Mouse (Mus musculus): ENCODE data around the gene Rif1. TPM values are rescaled to one million over a fixed set of nuclear protein-coding genes. Genes with fewer than 3 reads are reported as not detected.

Rif1 gene
- total RNA-seq (2012; rRNA removed), result 223 and 245 TPM in 2 replicates

- TF ChIP-seq HCFC1 (IDR thresholded peaks at IDR 0.05; ENCODE audit: borderline replicate concordance, insufficient read depth, low read length) (peak; percentile 66; the same call in 1 of the 2 replicates), CHD2 (IDR thresholded peaks at IDR 0.05; ENCODE audit: low read depth, low read length) (no peak)
- peak; percentile 75 for DNase-seq (ENCODE audit: low read depth, low spot score)
- H3K4me3 ChIP-seq (ENCODE audit: insufficient read depth in 1 of 2, low read depth in 1 of 2, low read length in 2 of 2, poor library complexity in 1 of 2, severe bottlenecking in 1 of 2), result peak within 1 kb of the TSS; percentile 95 to 96
- in situ Hi-C loops (cut with MboI; ENCODE audit: low sequenced_read_pairs in 2 of 2, unreplicated experiment in 2 of 2), result no loop called here
- H3K36me3 ChIP-seq (ENCODE audit: control insufficient read depth, insufficient read depth, low read length, poor library complexity, severe bottlenecking), result peaks cover 6% of the 10 kb centered on the region
- peaks cover 8% of the 10 kb centered on the region in 2 experiments; a peak in 3 of 4 replicates for H3K4me1 ChIP-seq (ENCODE audit: control insufficient read depth in 2 of 2, insufficient read depth in 2 of 2, low read length in 2 of 2, poor library complexity in 1 of 2)
- peak within 1 kb of the TSS; percentile 100 for H3K27ac ChIP-seq (ENCODE audit: insufficient read depth, low read depth, low read length, poor library complexity, severe bottlenecking)
- H3K9me3 ChIP-seq (ENCODE audit: control insufficient read depth, insufficient read depth, low read depth, low read length), result no peaks in the 10 kb centered on the region
- H3K9ac ChIP-seq (ENCODE audit: insufficient read depth, low read depth, low read length, poor library complexity, severe bottlenecking), result peak within 1 kb of the TSS; percentile 99
These were observed at the start of gene Rif1 for GRCm38 (mm10) chr2:52072491-52073140. Gene Rif1 (plus strand): TSS chr2:52072832.

- H3K9ac ChIP-seq (ENCODE audit: insufficient read depth, low read depth, low read length, poor library complexity, severe bottlenecking), result no peak overlapping the region
These were observed 45.6 kb upstream of the Rif1 start for GRCm38 (mm10) chr2:52027061-52027460.

DNA sequence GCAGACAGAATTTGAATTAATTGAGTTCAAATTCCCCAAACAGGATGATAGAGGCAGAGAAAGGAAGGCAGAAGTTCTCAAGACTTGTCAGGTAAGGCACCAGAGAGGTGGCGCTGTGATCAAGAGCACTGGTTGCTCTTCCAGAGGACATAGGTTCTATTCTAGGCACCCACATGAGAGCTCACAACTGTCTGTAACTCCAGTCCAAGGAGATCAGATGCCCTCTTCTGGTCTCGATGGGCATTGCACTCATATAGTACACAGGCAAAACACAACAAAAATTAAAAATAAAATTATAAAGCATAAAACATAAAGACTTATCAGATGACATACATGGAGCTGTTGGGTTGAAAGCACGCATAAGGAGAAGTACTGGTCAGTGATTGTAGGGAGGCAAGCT is 43.2 kb upstream of the Rif1 start:
- in situ Hi-C loops (cut with MboI; ENCODE audit: low sequenced_read_pairs in 2 of 2, unreplicated experiment in 2 of 2), result no loop called here
- TF ChIP-seq MAFK (IDR thresholded peaks at IDR 0.05; ENCODE audit: insufficient read depth, low read depth, low read length), result no peak
- no peak for TF ChIP-seq CHD2 (IDR thresholded peaks at IDR 0.05; ENCODE audit: low read depth, low read length)
- no peak for TF ChIP-seq ZC3H11A (IDR thresholded peaks at IDR 0.05; ENCODE audit: borderline replicate concordance, low read depth, low read length)
- TF ChIP-seq HCFC1 (IDR thresholded peaks at IDR 0.05; ENCODE audit: borderline replicate concordance, insufficient read depth, low read length), result no peak
- TF ChIP-seq ZNF384 (IDR thresholded peaks at IDR 0.05; ENCODE audit: low read depth, low read length), result no peak
- Histone ChIP-seq H3K9ac (ENCODE audit: insufficient read depth, low read depth, low read length, poor library complexity, severe bottlenecking) (no peak overlapping the region), H3K36me3 (ENCODE audit: control insufficient read depth, insufficient read depth, low read length, poor library complexity, severe bottlenecking) (no peaks in the 10 kb centered on the region), H3K4me1 (ENCODE audit: control insufficient read depth in 2 of 2, insufficient read depth in 2 of 2, low read length in 2 of 2, poor library complexity in 1 of 2) (no peaks in the 10 kb centered on the region; a peak in 1 of 4 replicates), H3K27ac (ENCODE audit: insufficient read depth, low read depth, low read length, poor library complexity, severe bottlenecking) (no peak overlapping the region), H3K9me3 (ENCODE audit: control insufficient read depth, insufficient read depth, low read depth, low read length) (no peaks in the 10 kb centered on the region), H3K4me3 (ENCODE audit: insufficient read depth in 1 of 2, low read depth in 1 of 2, low read length in 2 of 2, poor library complexity in 1 of 2, severe bottlenecking in 1 of 2) (no peak overlapping the region)
- DNase-seq (ENCODE audit: low read depth, low spot score), result no peak

More at GRCm38 (mm10) chr2:52027061-52027460, 45.6 kb upstream of the Rif1 start:
- DNase-seq (ENCODE audit: low read depth, low spot score), result no peak
- H3K9me3 ChIP-seq (ENCODE audit: control insufficient read depth, insufficient read depth, low read depth, low read length), result no peaks in the 10 kb centered on the region
- no peaks in the 10 kb centered on the region; a peak in 1 of 4 replicates for H3K4me1 ChIP-seq (ENCODE audit: control insufficient read depth in 2 of 2, insufficient read depth in 2 of 2, low read length in 2 of 2, poor library complexity in 1 of 2)
- H3K4me3 ChIP-seq (ENCODE audit: insufficient read depth in 1 of 2, low read depth in 1 of 2, low read length in 2 of 2, poor library complexity in 1 of 2, severe bottlenecking in 1 of 2), result no peak overlapping the region
- in situ Hi-C loops (cut with MboI; ENCODE audit: low sequenced_read_pairs in 2 of 2, unreplicated experiment in 2 of 2), result no loop called here
- no peak for TF ChIP-seq MAFK (IDR thresholded peaks at IDR 0.05; ENCODE audit: insufficient read depth, low read depth, low read length)
- no peak for TF ChIP-seq ZC3H11A (IDR thresholded peaks at IDR 0.05; ENCODE audit: borderline replicate concordance, low read depth, low read length)
- TF ChIP-seq ZNF384 (IDR thresholded peaks at IDR 0.05; ENCODE audit: low read depth, low read length), result no peak
- no peak for TF ChIP-seq CHD2 (IDR thresholded peaks at IDR 0.05; ENCODE audit: low read depth, low read length)
- TF ChIP-seq HCFC1 (IDR thresholded peaks at IDR 0.05; ENCODE audit: borderline replicate concordance, insufficient read depth, low read length), result no peak
- no peak overlapping the region for H3K27ac ChIP-seq (ENCODE audit: insufficient read depth, low read depth, low read length, poor library complexity, severe bottlenecking)
- no peaks in the 10 kb centered on the region for H3K36me3 ChIP-seq (ENCODE audit: control insufficient read depth, insufficient read depth, low read length, poor library complexity, severe bottlenecking)

GRCm38 (mm10) chr2:52031491-52031890 is 41.1 kb upstream of the Rif1 start:
- in situ Hi-C loops (cut with MboI; ENCODE audit: low sequenced_read_pairs in 2 of 2, unreplicated experiment in 2 of 2), result no loop called here
- H3K4me1 ChIP-seq (ENCODE audit: control insufficient read depth in 2 of 2, insufficient read depth in 2 of 2, low read length in 2 of 2, poor library complexity in 1 of 2), result no peaks in the 10 kb centered on the region; a peak in 1 of 4 replicates
- peak; percentile 73 for DNase-seq (ENCODE audit: low read depth, low spot score)
- no peaks in the 10 kb centered on the region for H3K9me3 ChIP-seq (ENCODE audit: control insufficient read depth, insufficient read depth, low read depth, low read length)
- TF ChIP-seq ZC3H11A (IDR thresholded peaks at IDR 0.05; ENCODE audit: borderline replicate concordance, low read depth, low read length) (no peak), CHD2 (IDR thresholded peaks at IDR 0.05; ENCODE audit: low read depth, low read length) (no peak)
- no peak overlapping the region for H3K4me3 ChIP-seq (ENCODE audit: insufficient read depth in 1 of 2, low read depth in 1 of 2, low read length in 2 of 2, poor library complexity in 1 of 2, severe bottlenecking in 1 of 2)
- no peaks in the 10 kb centered on the region for H3K36me3 ChIP-seq (ENCODE audit: control insufficient read depth, insufficient read depth, low read length, poor library complexity, severe bottlenecking)
- H3K27ac ChIP-seq (ENCODE audit: insufficient read depth, low read depth, low read length, poor library complexity, severe bottlenecking), result no peak overlapping the region
- no peak overlapping the region for H3K9ac ChIP-seq (ENCODE audit: insufficient read depth, low read depth, low read length, poor library complexity, severe bottlenecking)

DNA sequence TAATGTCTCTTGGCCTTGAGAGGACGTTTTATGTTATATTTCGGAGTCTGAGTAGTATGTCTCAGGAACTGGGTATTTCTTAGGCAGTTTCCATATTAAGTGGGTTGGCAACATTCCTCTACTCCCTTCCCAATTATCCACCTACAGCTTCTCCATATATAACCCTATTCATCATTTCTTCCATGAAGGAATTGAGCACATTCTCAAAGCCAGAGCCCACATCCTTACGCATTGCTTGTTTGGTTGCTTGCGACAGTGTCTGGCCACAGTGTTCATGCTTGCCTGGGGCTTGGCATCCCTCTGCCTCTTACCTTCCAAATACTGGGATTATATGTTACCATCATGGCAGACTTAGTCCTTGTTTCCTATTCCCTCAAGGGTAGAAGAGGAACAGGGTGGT is 38.0 kb upstream of the Rif1 start:
- no peak for DNase-seq (ENCODE audit: low read depth, low spot score)
- Histone ChIP-seq H3K9ac (ENCODE audit: insufficient read depth, low read depth, low read length, poor library complexity, severe bottlenecking) (no peak overlapping the region), H3K36me3 (ENCODE audit: control insufficient read depth, insufficient read depth, low read length, poor library complexity, severe bottlenecking) (no peaks in the 10 kb centered on the region), H3K4me1 (ENCODE audit: control insufficient read depth in 2 of 2, insufficient read depth in 2 of 2, low read length in 2 of 2, poor library complexity in 1 of 2) (peaks cover 2 to 5% of the 10 kb centered on the region in 2 experiments; a peak in 3 of 4 replicates), H3K9me3 (ENCODE audit: control insufficient read depth, insufficient read depth, low read depth, low read length) (no peaks in the 10 kb centered on the region), H3K27ac (ENCODE audit: insufficient read depth, low read depth, low read length, poor library complexity, severe bottlenecking) (no peak overlapping the region), H3K4me3 (ENCODE audit: insufficient read depth in 1 of 2, low read depth in 1 of 2, low read length in 2 of 2, poor library complexity in 1 of 2, severe bottlenecking in 1 of 2) (no peak overlapping the region)
- in situ Hi-C loops (cut with MboI; ENCODE audit: low sequenced_read_pairs in 2 of 2, unreplicated experiment in 2 of 2), result no loop called here
- no peak for TF ChIP-seq HCFC1 (IDR thresholded peaks at IDR 0.05; ENCODE audit: borderline replicate concordance, insufficient read depth, low read length)
- no peak for TF ChIP-seq MAFK (IDR thresholded peaks at IDR 0.05; ENCODE audit: insufficient read depth, low read depth, low read length)
- no peak for TF ChIP-seq ZNF384 (IDR thresholded peaks at IDR 0.05; ENCODE audit: low read depth, low read length)
- TF ChIP-seq CHD2 (IDR thresholded peaks at IDR 0.05; ENCODE audit: low read depth, low read length), result no peak
- no peak for TF ChIP-seq ZC3H11A (IDR thresholded peaks at IDR 0.05; ENCODE audit: borderline replicate concordance, low read depth, low read length)
